Mouse (Mus musculus) gastrocnemius, adult 2 months (tissue): ENCODE results near the gene Eps15l1. TPM values are rescaled to one million over a fixed set of nuclear protein-coding genes. Genes with fewer than 3 reads are reported as not detected.
A peak's percentile ranks its signal among the peaks of the same experiment; 100 is the strongest.

Source experiments
- DNase-seq: peaks from one replicate; pipeline ENCODE4 v3.0.0; 2022
- H3K27ac ChIP-seq: fragments of 200-600 bp; 2 replicates; pipeline ENCODE4 v1.8.1; 2022; ENCODE audit warnings: mild to moderate bottlenecking
- H3K4me3 ChIP-seq: fragments of 200-600 bp; 2 replicates; pipeline ENCODE4 v1.8.1; 2022; ENCODE audit warnings: mild to moderate bottlenecking, moderate library complexity
- CTCF ChIP-seq: fragments of 200-600 bp; IDR thresholded peaks from 2 replicates; pipeline ENCODE4 v1.8.1; 2022; ENCODE audit warnings: antibody characterized with exemption, mild to moderate bottlenecking, moderate library complexity
- intact Hi-C: fragments of 180-260 bp; cut with DNase I; formaldehyde crosslinking; loops from one replicate; pipeline ENCODE4 v1.15.1; 2025
- total RNA-seq, 2 experiments: library from RNA; stranded (reverse); gene quantifications; 2 replicates each; pipeline ENCODE4 v1.2.3; 2021

Gene Eps15l1
- total RNA-seq, 2 experiments from 2014 or later, result 25.5 to 27.5 TPM

DNA sequence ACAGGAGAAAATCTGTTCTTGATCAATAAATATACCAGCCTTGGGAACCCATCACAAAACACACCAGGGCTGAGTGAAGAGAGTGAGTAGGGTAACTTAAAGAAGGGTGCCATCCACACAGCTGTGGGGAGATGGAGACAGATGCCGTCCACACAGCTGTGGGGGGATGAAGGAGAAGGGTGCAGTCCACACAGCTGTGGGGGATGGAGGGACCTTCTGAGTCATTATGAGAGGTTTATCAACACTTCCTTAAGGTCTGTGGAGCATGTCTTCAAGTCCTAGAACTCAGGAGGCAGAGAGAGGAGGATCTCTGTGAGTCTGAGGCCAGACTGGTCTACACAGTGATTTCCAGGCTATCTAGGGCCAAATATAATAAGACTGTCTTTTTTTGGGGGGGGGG is 19.9 kb downstream of the Eps15l1 start:
- Histone ChIP-seq H3K4me3 (no peak overlapping the region), H3K27ac (0 out of 2 replicates have a peak overlapping the region, but pooled peaks have one; percentile 16)
- intact Hi-C loops, result no loop called here
- no peak for TF ChIP-seq CTCF
- DNase-seq, result no peak

DNA sequence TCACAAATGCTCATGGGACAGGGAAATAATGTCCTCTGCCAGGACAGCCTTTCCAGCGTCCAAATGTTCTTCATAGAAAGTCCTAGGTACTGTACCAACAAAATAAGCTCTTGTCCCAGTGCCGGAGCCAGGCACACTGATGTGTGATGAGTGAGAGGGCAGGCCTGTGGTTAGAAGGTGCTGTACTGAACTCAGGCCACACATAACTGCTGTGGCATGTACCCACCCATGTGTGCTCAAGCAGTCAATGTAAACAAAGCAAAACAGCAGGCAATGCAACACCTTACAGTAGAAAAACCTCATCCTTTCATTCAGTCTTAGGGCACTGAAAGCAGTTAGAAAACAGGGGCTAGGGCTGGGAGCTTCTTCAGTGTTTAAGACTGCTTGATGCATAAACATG is 35.5 kb downstream of the Eps15l1 start:
- DNase-seq, result no peak
- Histone ChIP-seq H3K4me3 (no peak overlapping the region), H3K27ac (no peak overlapping the region)
- intact Hi-C loops, result no loop called here
- TF ChIP-seq CTCF, result no peak

DNA sequence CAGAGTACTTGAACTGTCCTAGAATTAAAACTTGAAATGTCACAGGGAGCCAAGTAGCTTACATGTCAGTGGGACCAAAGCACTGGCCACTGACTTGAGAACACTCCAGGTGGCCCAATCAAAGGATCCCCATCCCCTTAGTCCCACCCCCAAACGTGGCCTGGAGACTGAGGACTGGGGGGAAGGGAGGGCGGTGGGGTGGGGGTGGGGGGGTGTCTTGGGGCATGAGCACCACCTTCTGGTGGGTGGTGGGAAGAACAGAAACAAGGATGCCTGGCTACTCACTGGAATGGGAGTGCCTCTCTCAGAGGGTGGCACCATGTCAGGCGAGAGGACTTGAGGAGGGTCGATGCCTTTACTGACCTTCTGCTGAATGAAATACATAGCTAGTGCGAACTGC is 38.9 kb downstream of the Eps15l1 start:
- intact Hi-C loops, result no loop called here
- peak; percentile 57 for TF ChIP-seq CTCF
- no peak overlapping the region for H3K27ac ChIP-seq
- no peak overlapping the region for H3K4me3 ChIP-seq
- peak; percentile 32 for DNase-seq

DNA sequence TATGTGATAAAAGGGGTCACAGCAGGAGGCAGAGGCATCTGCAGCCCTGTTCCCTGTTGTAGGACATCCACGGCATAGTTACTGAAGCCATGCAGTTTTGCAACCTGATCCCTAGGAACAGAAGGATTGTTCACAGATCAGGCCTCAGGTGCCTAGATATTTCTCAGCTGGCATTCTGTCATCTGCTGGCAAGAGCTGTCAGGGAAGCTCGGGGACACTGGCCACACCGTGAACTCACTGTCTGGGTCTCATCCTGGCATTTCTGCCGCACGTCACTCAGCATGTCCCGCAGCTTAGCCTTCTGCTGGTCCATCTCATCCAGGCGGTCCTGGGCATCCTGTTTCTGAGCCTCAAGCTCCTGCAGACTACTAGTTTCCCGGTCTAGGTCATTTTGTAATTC is 40.6 kb downstream of the Eps15l1 start:
- intact Hi-C loops, result no loop called here
- no peak for TF ChIP-seq CTCF
- H3K4me3 ChIP-seq, result no peak overlapping the region

DNA sequence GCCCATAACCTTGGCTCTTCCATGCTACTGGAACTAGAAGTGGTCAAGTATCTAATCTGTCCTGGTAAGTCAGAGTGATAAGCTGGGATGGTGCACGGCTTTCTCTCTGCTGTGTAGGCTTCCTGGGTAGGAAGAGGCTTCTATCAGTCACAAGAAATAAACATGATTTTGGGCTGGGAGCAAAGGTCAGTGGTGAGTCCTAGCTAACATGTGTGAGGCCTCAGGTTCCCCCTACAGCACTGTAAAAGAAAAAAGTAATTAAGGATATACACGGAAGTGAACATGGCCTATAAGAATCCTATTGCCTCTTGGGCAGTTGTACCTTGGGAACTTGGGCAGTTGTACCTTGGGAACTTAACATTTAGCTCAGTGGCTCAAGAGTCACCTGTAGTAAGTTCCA is 44.4 kb downstream of the Eps15l1 start:
- Histone ChIP-seq H3K4me3 (no peak overlapping the region), H3K27ac (no peak overlapping the region)
- intact Hi-C loops, result no loop called here
- no peak for TF ChIP-seq CTCF
- no peak for DNase-seq

More for the DNA sequence above, 40.6 kb downstream of the Eps15l1 start:
- no peak overlapping the region for H3K27ac ChIP-seq
- DNase-seq, result no peak

DNA sequence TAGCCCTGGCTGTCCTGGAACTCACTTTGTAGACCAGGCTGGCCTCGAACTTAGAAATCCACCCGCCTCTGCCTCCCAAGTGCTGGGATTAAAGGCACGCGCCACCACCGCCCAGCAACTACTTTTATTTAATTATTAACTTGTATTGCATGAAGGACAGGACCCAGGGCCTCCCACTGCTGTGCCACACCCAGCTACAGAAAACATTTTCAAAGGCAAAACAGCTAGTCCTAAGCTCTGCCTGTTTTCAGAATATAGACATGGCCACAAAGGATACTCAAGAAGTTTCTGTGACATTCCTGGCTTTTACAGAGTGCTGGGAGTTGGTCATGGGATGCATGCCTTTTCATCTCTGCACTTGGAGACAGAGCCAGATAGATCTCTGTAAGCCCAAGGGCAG is 45.0 kb downstream of the Eps15l1 start:
- TF ChIP-seq CTCF, result no peak
- intact Hi-C loops, result no loop called here
- Histone ChIP-seq H3K4me3 (no peak overlapping the region), H3K27ac (no peak overlapping the region)
- no peak for DNase-seq

DNA sequence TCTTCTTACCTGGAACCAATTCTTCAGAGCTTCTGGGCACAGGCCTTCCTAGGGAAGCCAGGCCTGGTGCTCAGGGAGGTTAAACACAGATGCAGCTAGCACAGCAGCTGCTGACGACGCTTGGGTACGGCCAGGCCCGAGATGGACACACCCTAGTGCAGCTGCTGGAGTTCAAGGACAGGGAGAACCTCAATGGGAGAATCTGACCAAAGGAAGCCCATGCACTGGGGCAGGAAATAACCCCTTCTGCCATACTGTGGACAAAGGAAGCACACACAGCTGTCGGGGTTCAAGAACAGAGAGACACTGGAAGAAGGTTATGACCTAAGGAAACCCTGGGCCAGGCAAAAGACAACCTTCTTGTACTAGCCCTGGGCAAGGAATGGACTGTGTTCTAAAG is 46.1 kb downstream of the Eps15l1 start:
- DNase-seq, result no peak
- Histone ChIP-seq H3K27ac (no peak overlapping the region), H3K4me3 (no peak overlapping the region)
- intact Hi-C loops, result no loop called here
- no peak for TF ChIP-seq CTCF

DNA sequence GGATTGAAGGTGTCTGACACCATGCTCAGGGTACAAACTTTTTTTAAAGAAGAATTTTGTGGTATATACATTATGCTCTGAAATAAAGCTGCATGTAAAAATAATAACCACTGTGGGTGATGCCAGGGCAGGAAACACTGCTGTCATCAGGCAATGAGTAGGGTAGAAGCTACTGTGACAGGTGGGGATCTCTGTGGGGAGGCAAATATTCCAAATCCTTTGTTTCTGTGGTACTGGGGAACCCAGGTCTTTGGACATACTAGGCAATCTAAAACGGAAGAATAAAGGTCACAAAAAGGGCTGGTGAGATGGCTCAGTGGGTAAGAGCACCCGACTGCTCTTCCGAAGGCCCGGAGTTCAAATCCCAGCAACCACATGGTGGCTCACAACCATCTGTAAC is 48.9 kb downstream of the Eps15l1 start:
- H3K4me3 ChIP-seq, result no peak overlapping the region
- H3K27ac ChIP-seq, result no peak overlapping the region
- no peak for TF ChIP-seq CTCF
- intact Hi-C loops, result no loop called here
- DNase-seq, result no peak

DNA sequence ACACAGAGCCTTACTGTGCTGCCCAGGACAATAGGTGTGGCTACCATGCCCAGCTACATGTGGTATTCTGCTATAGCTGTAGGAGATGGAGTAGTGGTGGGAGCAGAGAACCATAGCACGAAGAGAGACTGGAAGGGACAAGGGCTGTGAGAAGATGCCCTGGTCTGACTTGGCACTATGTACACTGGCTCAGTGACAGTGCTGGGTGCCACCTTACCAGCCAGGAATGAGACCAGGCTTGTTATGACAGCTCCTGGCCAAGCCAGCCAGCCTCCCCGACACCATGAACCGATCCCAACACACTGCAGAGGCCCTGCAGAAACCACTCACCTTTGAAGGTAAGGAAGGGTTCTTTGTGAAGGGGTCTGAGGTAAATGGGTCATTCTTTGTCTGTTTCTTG is 49.9 kb downstream of the Eps15l1 start:
- DNase-seq, result peak; percentile 70
- Histone ChIP-seq H3K4me3 (no peak overlapping the region), H3K27ac (no peak overlapping the region)
- intact Hi-C loops, result no loop called here
- TF ChIP-seq CTCF, result no peak

DNA sequence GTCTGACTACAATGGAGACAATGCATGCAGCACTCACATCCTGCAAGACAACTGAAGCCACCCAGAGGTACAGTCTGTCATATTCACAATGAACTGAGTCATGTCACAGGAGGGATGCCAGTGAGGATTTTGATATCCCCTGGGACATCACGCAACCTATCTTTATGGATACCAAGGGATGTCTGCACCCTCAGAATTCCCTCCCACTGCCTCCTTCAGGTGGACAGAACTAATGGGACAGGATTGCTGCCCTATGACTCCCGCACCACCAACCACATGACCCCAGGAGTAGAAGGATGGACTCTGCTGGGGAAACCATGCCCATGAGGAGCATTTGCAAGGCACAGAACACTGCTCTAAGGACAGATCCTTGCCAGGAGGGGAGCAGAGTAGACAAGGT is 54.8 kb downstream of the Eps15l1 start:
- intact Hi-C loops, result loop anchor here (1.0 to 5.0 kb wide), 4 partner anchors 44 to 190 kb away; no protein-coding TSS in a partner anchor
- Histone ChIP-seq H3K4me3 (no peak overlapping the region), H3K27ac (no peak overlapping the region)
- no peak for DNase-seq
- no peak for TF ChIP-seq CTCF

DNA sequence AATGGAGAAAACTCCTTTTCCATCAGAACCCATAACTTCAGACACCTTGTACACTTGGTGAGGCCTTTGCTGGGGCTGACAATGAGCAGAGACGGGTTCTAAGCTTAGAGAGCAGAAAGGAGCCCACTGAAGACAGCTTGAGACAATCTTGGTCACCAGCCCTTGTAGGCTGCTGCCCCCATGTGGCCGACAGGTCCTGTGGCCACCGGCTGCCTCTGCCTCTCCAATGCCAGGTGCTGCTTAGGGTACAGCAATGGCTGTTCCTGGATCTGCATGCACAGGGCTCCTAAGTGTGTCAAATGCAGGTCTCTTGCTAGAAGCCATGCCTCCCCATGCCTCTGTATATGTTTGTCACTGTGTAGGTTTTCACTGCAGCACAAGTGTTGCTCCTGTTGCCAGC is 55.4 kb downstream of the Eps15l1 start:
- TF ChIP-seq CTCF, result no peak; the same call in 1 of the 2 replicates
- intact Hi-C loops, result loop anchor here (1.0 to 5.0 kb wide), 4 partner anchors 44 to 190 kb away; no protein-coding TSS in a partner anchor
- peak overlapping the region; percentile 51 for H3K27ac ChIP-seq
- H3K4me3 ChIP-seq, result no peak overlapping the region
- peak; percentile 85 for DNase-seq

DNA sequence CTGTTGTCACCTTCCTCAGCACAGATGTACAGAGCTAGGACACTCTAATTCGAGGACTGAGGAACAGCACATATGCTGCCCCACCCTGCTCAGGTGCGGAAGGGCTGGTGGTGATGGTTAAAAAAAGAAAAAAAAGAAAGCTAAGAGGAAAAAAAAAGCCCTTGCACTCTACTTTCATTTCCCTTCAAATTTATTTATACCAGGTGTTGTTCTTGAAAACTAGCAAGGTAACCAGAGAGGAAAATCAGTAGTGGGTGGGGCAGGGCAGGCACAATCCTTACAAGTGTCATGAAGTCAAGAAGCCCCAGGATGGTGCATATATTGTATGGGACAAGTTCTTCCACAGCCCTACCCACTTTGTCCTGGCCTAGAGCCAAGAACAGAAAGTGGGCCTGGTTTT is 56.2 kb downstream of the Eps15l1 start:
- TF ChIP-seq CTCF, result no peak

DNA sequence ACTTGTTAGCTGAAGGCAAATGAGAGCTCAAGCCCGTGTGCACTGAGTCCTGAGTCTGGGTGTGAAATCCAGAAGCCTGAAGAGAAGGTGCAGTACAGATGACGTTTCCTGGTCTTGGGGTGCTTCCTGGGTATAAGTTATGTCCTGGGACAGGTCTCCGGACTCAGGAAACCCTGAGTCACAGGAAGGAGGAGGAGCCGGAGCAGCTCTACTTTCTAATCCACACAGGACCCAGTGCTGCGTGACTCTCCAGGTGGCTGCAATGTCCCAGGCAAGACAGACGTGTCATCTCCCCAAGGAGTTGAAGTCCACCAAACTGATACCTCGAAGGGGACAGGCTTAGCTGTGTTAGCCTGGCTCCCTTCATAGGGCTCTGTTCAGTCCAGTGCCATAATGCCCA is 57.8 kb downstream of the Eps15l1 start:
- no peak for DNase-seq
- peak overlapping the region; percentile 33; the same call in 1 of the 2 replicates for H3K4me3 ChIP-seq
- intact Hi-C loops, result no loop called here
- peak overlapping the region; percentile 51 for H3K27ac ChIP-seq
- TF ChIP-seq CTCF, result no peak

More for the DNA sequence above, 56.2 kb downstream of the Eps15l1 start:
- DNase-seq, result no peak
- intact Hi-C loops, result loop anchor here (5.0 kb wide), 1 partner anchor 43 kb away; no protein-coding TSS in a partner anchor
- no peak overlapping the region for H3K4me3 ChIP-seq
- H3K27ac ChIP-seq, result peak overlapping the region; percentile 51

DNA sequence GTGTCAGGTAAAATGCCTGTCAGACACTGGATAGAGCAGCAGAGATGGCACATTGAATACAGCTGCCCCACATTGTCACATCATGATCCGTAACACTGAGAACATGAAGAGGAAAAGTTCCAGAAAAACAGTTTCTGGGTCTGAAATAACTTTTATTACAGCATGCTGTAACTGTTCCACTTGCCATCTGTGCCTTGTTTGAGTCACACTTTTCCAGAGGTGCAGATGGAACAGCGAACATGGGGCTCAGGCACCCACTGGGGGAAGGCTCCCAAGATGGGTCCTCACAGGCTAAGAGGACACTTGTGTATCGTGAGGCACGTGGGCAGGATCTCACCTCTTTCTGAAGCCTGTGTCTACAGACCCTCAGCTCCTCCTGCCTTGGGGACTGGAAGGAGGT is 58.5 kb downstream of the Eps15l1 start:
- peak overlapping the region; percentile 51 for H3K27ac ChIP-seq
- TF ChIP-seq CTCF, result no peak
- intact Hi-C loops, result no loop called here

More for the DNA sequence above, 58.5 kb downstream of the Eps15l1 start:
- DNase-seq, result no peak
- H3K4me3 ChIP-seq, result no peak overlapping the region
